Mouse (Mus musculus) heart, embryonic 11.5 days (tissue): ENCODE measurements around the gene Svs3b. TPM values are rescaled to one million over a fixed set of nuclear protein-coding genes. Genes with fewer than 3 reads are reported as not detected.
"Not testable (repeated sequence)": the region's sequence is repeated elsewhere in the genome, so short reads cannot be mapped to it uniquely, and the experiment has no call there.

Experiments
- ATAC-seq: fragments of 200-750 bp; cut with Nextera tagmentation; replicated peaks from 2 replicates; pipeline ENCODE4 v1.8.0; 2017; ENCODE audit warnings: moderate library complexity; ENCODE audit not compliant: insufficient number of reproducible peaks, low FRiP score, low TSS enrichment
- H3K27ac ChIP-seq: fragments of 300-500 bp; sonication (generic); 2 replicates; pipeline ENCODE4 v1.5.1; 2014; ENCODE audit warnings: mild to moderate bottlenecking, low read depth, low read length
- H3K27me3 ChIP-seq: fragments of 300-500 bp; sonication (generic); 2 replicates; pipeline ENCODE4 v1.6.1; 2014; ENCODE audit warnings: mild to moderate bottlenecking, low read length, mixed read lengths; ENCODE audit not compliant: control insufficient read depth, insufficient read depth
- H3K36me3 ChIP-seq: fragments of 300-500 bp; sonication (generic); 2 replicates; pipeline ENCODE4 v1.6.1; 2014; ENCODE audit warnings: mild to moderate bottlenecking, low read length, moderate library complexity, mixed read lengths; ENCODE audit not compliant: control insufficient read depth, insufficient read depth
- H3K4me1 ChIP-seq: fragments of 300-500 bp; sonication (generic); 2 replicates; pipeline ENCODE4 v1.6.1; 2014; ENCODE audit warnings: low read length; ENCODE audit not compliant: control insufficient read depth, insufficient read depth
- H3K4me2 ChIP-seq: fragments of 300-500 bp; sonication (generic); 2 replicates; pipeline ENCODE4 v1.6.1; 2014; ENCODE audit warnings: mild to moderate bottlenecking, moderate library complexity
- H3K4me3 ChIP-seq: fragments of 300-500 bp; sonication (generic); 2 replicates; pipeline ENCODE4 v1.5.1; 2014; ENCODE audit warnings: low read depth, low read length
- H3K9ac ChIP-seq: fragments of 300-500 bp; sonication (generic); 2 replicates; pipeline ENCODE4 v1.6.1; 2014; ENCODE audit warnings: mild to moderate bottlenecking, low read depth, low read length, moderate library complexity
- H3K9me3 ChIP-seq: fragments of 300-500 bp; sonication (generic); replicated peaks from 2 replicates; pipeline ENCODE4 v1.6.1; 2016; ENCODE audit warnings: low read length; ENCODE audit not compliant: control insufficient read depth
- WGBS: fragments of 180-500 bp; shearing (Covaris S2); extraction: QIAGEN DNeasy Blood & Tissue Kit; methylation state at CpG from one replicate; pipeline ENCODE4 v1.1.7; 2014; ENCODE audit not compliant: insufficient replicate concordance; 5-methylcytosine and 5-hydroxymethylcytosine counted together
- polyA plus RNA-seq: library from polyadenylated mRNA; unstranded; fragments of >200 nt; fragmentation: Nextera tagmentation; extraction: Ambion mirVana; gene quantifications from 2 replicates; pipeline ENCODE4 v1.2.1, GENCODE M21; 2014

Svs3b gene
- not detected in 2 replicates for polyA plus RNA-seq

DNA sequence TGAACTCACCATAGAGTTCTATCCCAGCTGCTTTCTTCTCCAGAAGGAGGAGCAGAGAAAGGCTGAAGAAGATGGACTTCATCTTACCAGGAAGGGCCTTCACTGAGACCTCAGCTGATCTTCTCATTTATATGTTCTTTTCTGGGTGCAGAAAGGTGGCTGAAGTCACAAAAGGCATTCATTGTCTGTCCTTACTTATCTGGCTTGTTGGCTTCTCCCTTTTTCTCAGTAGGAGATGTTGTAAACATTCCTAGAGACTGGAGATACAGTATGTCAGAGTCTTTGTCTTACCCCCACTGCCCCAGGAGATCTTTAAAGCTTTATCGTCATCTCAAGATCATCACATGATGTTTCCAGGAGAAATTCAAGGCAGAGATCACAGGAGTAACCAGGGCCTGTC, at the start of gene Svs3b:
Gene Svs3b (minus strand): TSS at position 101 of the 400 bp plus-strand sequence.
- H3K9ac ChIP-seq, H3K27ac ChIP-seq, H3K9me3 ChIP-seq, H3K4me3 ChIP-seq, H3K27me3 ChIP-seq, H3K4me1 ChIP-seq, ATAC-seq, H3K36me3 ChIP-seq, H3K4me2 ChIP-seq: not testable (repeated sequence)
- WGBS = 56% methylated on average over 1 of the region's 1 CpGs

- H3K27me3 ChIP-seq, H3K36me3 ChIP-seq, H3K4me3 ChIP-seq, H3K27ac ChIP-seq, ATAC-seq, H3K9ac ChIP-seq, H3K4me1 ChIP-seq, H3K9me3 ChIP-seq, H3K4me2 ChIP-seq: not testable (repeated sequence)
- 75% methylated on average over 1 of the region's 1 CpGs for WGBS
Observed at GRCm38 (mm10) chr2:164288968-164289367, 32.5 kb upstream of the Svs3b start, which contains the start of gene Svs3a. Gene Svs3a (plus strand): TSS chr2:164289268.

DNA sequence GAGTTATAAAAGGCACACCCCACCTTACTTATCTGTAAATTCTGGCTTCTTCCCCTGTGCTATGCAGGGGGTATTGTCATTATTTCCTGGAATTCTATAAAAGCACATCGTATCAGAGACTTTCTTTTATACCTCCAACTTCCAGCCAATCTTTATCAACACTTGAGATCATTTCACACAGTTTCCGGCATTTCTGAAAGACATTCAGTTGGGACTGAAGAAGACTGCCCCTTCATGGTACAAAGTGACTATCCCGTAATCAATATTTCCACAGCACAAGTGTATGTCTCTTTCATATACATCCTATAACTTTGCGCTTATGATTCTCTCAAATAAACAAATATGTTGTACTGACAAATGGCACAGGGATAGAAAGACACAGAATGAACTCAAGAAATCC, 21.9 kb upstream of the Svs3b start, which contains the start of gene Svs4:
Gene Svs4 (minus strand): TSS at position 101 of the 400 bp plus-strand sequence.
- no peak within 1 kb of the TSS for H3K27ac ChIP-seq
- 88% methylated on average over 4 of the region's 4 CpGs for WGBS

GRCm38 (mm10) chr2:164238366-164238765, 18.1 kb downstream of the Svs3b start, which contains the start of gene Svs2:
Gene Svs2 (minus strand): TSS chr2:164238466.
- Histone ChIP-seq H3K9ac (no peak within 1 kb of the TSS), H3K4me3 (no peak within 1 kb of the TSS), H3K9me3 (no peaks in the 10 kb centered on the region), H3K27me3 (no peaks in the 10 kb centered on the region), H3K4me1 (no peaks in the 10 kb centered on the region), H3K27ac (no peak within 1 kb of the TSS), H3K4me2 (no peak within 1 kb of the TSS), H3K36me3 (no peaks in the 10 kb centered on the region)
- ATAC-seq = no peak
- 80% methylated on average over 3 of the region's 3 CpGs for WGBS

More for the DNA sequence above, 21.9 kb upstream of the Svs3b start, which contains the start of gene Svs4:
- Histone ChIP-seq H3K9ac (no peak within 1 kb of the TSS), H3K9me3 (no peaks in the 10 kb centered on the region), H3K4me2 (no peak within 1 kb of the TSS), H3K4me1 (no peaks in the 10 kb centered on the region), H3K27me3 (no peaks in the 10 kb centered on the region), H3K4me3 (no peak within 1 kb of the TSS), H3K36me3 (no peaks in the 10 kb centered on the region)
- no peak for ATAC-seq

GRCm38 (mm10) chr2:164232671-164233070, 23.8 kb downstream of the Svs3b start:
- Histone ChIP-seq H3K4me1 (no peaks in the 10 kb centered on the region), H3K4me2 (no peak overlapping the region), H3K36me3 (no peaks in the 10 kb centered on the region), H3K27ac (no peak overlapping the region), H3K9me3 (no peaks in the 10 kb centered on the region), H3K4me3 (no peak overlapping the region), H3K27me3 (no peaks in the 10 kb centered on the region), H3K9ac (no peak overlapping the region)
- WGBS = 87% methylated on average over 8 of the region's 8 CpGs
- ATAC-seq = no peak

GRCm38 (mm10) chr2:164228361-164229070, 27.9 kb downstream of the Svs3b start:
- no peak overlapping the region for H3K27ac ChIP-seq
- no peaks in the 10 kb centered on the region for H3K27me3 ChIP-seq
- 75% methylated on average over 8 of the region's 8 CpGs for WGBS
- no peak overlapping the region for H3K4me2 ChIP-seq
- no peaks in the 10 kb centered on the region for H3K4me1 ChIP-seq
- no peak overlapping the region for H3K9ac ChIP-seq
- no peak for ATAC-seq
- no peaks in the 10 kb centered on the region for H3K36me3 ChIP-seq
- H3K9me3 ChIP-seq = no peaks in the 10 kb centered on the region
- H3K4me3 ChIP-seq = no peak overlapping the region

- 74% methylated on average over 11 of the region's 11 CpGs for WGBS
- no peak within 1 kb of the TSS for H3K4me3 ChIP-seq
- no peak for ATAC-seq
- no peaks in the 10 kb centered on the region for H3K9me3 ChIP-seq
- H3K4me1 ChIP-seq = no peaks in the 10 kb centered on the region
- H3K27me3 ChIP-seq = no peaks in the 10 kb centered on the region
- no peak within 1 kb of the TSS for H3K27ac ChIP-seq
- no peak within 1 kb of the TSS for H3K9ac ChIP-seq
- H3K4me2 ChIP-seq = no peak within 1 kb of the TSS
- H3K36me3 ChIP-seq = no peaks in the 10 kb centered on the region
Observed at GRCm38 (mm10) chr2:164221522-164221921, 34.9 kb downstream of the Svs3b start, which contains the start of gene Wfdc15b. Gene Wfdc15b (minus strand): TSS chr2:164221660.

GRCm38 (mm10) chr2:164219295-164219694, 37.1 kb downstream of the Svs3b start:
- Histone ChIP-seq H3K9ac (no peak overlapping the region), H3K4me3 (no peak overlapping the region), H3K27ac (no peak overlapping the region), H3K9me3 (no peaks in the 10 kb centered on the region), H3K4me1 (no peaks in the 10 kb centered on the region), H3K4me2 (no peak overlapping the region), H3K36me3 (no peaks in the 10 kb centered on the region), H3K27me3 (no peaks in the 10 kb centered on the region)
- ATAC-seq = no peak
- 82% methylated on average over 9 of the region's 9 CpGs for WGBS

GRCm38 (mm10) chr2:164212711-164213110, 43.7 kb downstream of the Svs3b start:
- Histone ChIP-seq H3K27ac (no peak overlapping the region), H3K4me2 (no peak overlapping the region), H3K4me3 (no peak overlapping the region), H3K9me3 (no peaks in the 10 kb centered on the region), H3K9ac (no peak overlapping the region), H3K36me3 (no peaks in the 10 kb centered on the region), H3K27me3 (no peaks in the 10 kb centered on the region), H3K4me1 (no peaks in the 10 kb centered on the region)
- no peak for ATAC-seq
- 87% methylated on average over 5 of the region's 5 CpGs for WGBS
